Mouse (Mus musculus) layer of hippocampus, postnatal 14 days (tissue): ENCODE measurements around the gene Hivep1. TPM values are rescaled to one million over a fixed set of nuclear protein-coding genes. Genes with fewer than 3 reads are reported as not detected.

Source experiments
- DNase-seq, 2 experiments: peaks; one replicate each; pipeline ENCODE4 v3.0.0; 2021 to 2022; ENCODE audit warnings: low spot score in 2 of 2, mixed read lengths in 1 of 2
- long read RNA-seq, 2 experiments: library from polyadenylated mRNA; stranded (forward); transcript quantifications; one replicate each; pipeline ENCODE4 v2.0.0; 2021
- total RNA-seq, 2 experiments: library from RNA; stranded (reverse); gene quantifications; 2 replicates each; pipeline ENCODE4 v1.2.3; 2021

The Hivep1 gene
- total RNA-seq, result 10 to 100 TPM; 25.6 to 27.4 TPM
- long read RNA-seq, experiment 1, partial matches to known transcripts, result 2 of 3 reads
- long read RNA-seq, experiment 1, other reads (novel, unspliced or antisense), result 1 of 3 reads
- long read RNA-seq, experiment 2, partial matches to known transcripts, result 2 of 3 reads
- long read RNA-seq, experiment 2, other reads (novel, unspliced or antisense), result 1 of 3 reads

DNA sequence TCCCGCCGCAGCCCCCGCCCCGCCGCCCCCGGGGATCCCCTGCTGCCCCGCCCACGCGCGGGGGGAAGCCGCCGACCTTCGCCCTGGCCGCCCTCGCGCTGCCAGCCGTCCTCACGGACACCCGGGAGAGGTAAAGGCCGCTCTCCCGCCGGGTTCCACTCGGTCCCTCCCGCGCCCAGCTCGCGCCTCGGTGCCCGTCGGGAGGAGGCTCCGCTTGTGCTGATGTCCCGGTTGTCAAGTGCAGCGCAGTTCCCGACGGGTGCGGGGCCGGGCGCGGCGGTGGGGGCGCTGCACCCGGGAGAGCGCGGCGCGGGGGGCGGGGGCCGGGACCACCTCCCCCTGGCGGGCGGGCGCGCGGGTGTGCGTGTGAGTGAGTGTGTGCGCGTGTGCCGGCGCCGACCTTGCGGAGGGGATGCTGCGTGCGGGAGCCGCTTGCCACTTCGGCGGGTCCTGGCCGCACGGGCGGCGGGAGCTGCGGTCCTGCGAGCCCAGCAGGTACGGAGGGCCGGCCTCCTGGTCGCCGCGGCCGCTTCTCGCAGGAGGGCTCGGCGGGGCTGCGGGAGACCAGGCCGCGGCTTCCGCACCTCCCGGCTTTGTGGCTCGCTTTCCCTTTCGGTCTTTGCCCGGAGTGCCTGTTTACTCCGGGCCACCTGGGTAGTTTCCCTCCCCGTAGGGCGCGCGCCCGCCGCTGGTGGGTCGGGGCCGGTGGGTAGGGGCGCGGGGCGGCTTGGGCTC, at the start of gene Hivep1:
Gene Hivep1, plus strand, starts transcription at position 61 of the 735 bp plus-strand sequence.
- DNase-seq, result peak; percentile 53

GRCm38 (mm10) chr13:42015484-42016045, 36.3 kb upstream of the Hivep1 start:
- DNase-seq, result no peak

DNA sequence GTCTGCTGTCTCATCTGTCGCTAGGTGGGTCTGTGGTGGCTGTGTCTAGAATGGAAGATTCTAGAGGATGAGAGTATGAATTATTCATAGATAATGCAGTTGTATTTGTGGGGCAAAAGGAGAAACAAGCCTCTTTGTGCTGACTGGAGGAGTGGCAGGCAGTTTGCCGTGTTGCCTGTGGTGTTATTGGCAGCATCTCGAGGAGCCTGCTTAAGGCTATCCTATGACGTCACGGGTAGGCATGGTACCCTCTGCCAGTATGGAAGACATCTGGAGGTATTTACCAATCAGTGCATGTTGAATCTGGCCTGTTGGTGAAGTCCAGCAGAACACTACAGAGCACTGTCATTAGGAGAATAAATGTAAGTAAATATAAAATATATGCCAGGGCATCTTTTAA, 35.6 kb upstream of the Hivep1 start:
- no peak for DNase-seq

DNA sequence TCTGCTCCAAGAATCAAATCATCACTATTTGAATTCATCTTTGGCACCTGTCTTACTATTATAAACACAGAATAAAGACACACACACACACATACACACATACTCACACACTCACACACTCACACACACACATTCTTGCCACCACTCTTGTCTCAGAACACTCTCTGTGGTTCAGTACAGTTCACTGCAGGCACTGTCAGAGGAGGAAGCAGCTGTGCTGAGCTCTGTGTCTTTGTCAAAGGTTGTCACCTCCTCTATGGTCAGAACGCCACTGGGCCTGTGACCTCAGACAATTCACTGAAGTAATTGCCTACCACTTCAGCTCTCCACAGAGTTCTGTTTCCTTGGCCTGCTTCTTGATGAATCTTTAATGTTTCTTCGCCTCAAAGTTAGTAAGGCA, 33.5 kb upstream of the Hivep1 start:
- DNase-seq, result no peak

DNA sequence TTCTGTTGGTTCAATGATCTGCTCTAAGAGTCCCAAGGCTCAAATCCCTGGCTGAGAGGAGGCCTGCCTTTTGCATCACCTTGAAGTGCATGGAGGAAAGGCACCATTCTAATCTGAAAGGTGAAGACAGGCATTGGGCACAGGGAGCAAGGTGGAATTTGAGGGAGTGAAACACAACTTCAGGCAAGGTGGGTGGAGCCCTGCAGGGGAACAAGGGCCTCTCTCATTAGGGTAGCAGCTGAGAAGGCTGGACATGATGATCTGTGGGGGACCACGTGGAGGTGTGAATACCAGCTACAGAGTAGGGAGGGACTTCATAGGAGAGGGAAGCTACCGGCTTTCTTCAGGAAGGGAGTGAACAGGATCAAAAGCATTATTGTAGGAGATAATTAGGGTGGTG, 10.6 kb upstream of the Hivep1 start:
- DNase-seq, result no peak

DNA sequence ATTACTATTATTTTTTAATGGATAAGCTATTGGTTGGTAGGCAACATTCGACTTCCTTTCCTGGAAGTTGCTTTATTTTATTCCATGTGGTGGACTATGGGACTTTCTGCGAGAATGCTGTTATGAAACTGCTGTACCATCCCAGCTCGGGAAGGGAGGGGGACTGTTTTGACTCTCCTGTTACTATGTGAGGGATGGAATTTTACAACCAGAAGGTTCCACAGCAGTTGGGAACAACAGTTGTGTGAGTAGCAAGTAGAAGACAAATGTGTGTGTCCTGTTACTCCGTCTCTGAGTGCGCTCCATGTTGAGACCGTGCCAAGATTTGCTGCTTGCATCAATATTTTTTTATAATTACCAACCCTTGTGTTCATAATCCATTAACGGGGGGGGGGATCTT, 8.4 kb upstream of the Hivep1 start:
- DNase-seq, result peak in 1 of 2 experiments; percentile 11

DNA sequence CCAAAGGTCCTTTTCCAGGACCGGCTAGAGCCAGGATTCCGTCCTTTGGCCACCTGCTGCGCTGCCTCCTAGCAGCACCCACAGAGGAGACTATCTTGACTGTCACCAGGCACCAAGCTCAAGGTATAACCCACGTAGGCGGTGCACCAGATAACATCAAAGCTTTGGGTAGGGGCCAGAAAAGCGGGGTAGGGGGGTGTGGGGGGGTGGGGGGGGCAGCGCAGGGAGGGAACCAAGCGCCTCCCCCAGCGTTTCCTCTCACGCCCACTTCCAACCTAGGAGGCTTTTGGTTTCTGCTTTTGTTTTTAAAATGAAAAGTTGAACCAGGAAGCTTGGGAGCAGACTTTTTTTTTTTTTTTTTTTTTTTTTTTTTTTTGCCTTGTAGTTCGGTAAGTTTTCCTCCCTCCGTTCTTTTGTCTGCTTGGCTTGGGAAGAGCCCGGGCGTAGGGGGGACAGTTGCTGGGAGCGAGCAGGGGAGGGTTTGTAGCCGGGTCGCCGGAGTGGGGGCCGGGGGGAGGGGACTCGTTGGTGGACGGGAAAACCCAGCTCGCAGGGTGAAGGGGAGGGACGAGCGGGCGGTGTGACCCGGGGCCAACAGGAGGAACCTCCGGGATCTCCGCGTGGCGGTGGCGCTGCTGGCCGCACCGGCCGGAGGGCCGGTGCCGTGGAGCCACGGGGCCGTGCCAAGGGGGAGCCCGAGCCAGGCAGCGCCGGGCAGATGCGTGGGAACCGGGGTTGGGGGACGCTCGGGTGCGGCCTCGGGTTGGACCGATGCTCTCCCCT, 2.6 kb upstream of the Hivep1 start:
- DNase-seq, result peak; percentile 50 to 51

DNA sequence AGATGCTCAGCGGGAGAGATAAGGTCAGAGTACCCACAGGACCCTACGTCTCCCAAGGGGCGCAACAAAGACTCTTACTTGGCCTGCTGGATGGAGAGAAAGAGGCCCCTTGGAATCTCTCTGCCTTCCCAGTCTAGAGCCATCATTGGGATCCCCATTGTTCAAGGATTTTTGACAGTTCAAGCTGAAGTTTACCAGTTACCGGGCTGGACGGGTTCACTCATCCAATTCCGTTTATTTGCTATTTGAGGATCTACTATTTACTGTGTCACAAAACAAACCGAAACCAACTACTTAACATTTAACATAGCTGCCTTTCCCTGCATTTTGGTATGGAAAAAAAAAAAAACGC, 2.1 kb upstream of the Hivep1 start:
- no peak for DNase-seq

DNA sequence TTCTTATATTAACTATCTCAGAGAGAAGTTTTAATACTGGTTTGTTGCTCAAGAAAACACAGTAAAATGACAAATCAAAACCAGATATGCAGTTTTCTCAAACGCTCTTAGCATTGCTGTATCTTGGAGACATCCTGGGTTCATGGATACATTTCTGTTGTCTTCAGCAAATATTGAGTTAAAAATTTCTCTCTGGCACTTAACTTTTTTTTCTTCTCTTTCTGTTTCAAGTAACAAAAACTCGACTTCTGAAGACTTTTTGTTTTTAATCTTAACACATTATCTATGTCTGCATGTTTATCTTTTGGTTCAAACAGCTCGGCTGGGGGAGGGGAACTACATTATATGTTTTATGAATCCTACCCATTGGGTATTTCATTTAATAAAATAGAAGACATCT, 1.7 kb upstream of the Hivep1 start:
- DNase-seq, result peak in 1 of 2 experiments; percentile 5

GRCm38 (mm10) chr13:42050880-42051201, 980 bp upstream of the Hivep1 start:
- no peak for DNase-seq

DNA sequence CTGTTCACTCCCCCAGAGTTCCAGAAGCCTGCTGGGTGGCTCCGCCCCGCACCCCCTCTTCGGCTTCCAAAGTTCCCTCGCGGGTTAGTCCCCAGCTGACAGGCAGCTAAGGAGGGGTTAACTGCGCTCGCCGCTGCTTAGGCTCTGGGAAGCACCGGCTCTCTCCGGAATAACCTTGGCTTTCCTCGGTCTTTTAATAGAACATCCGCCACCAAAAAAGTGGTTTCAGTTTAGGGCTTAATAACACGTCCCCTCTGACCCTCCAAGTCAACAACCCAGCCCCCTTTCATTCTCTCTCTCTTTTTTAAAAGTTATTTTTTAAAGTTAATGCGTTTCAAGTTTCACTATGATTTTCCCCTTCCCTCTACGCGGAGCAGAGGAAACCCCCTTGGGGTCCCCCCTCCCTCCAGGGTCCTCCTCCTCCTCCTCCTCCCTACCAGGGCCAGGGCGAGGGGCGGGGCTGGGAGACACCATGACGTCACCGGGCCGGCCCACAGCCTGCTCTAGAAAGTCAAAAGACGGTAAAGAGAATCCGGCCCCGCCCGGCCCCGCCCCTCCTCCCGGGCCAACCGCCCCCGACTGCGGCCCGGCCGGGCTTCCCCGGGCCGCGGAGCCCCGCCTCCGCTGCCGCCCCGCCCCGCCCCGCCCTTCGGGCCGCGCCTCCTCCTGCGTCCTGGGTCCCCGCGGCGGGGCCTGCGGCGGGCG, 467 bp upstream of the Hivep1 start:
- peak; percentile 87 to 95 for DNase-seq

DNA sequence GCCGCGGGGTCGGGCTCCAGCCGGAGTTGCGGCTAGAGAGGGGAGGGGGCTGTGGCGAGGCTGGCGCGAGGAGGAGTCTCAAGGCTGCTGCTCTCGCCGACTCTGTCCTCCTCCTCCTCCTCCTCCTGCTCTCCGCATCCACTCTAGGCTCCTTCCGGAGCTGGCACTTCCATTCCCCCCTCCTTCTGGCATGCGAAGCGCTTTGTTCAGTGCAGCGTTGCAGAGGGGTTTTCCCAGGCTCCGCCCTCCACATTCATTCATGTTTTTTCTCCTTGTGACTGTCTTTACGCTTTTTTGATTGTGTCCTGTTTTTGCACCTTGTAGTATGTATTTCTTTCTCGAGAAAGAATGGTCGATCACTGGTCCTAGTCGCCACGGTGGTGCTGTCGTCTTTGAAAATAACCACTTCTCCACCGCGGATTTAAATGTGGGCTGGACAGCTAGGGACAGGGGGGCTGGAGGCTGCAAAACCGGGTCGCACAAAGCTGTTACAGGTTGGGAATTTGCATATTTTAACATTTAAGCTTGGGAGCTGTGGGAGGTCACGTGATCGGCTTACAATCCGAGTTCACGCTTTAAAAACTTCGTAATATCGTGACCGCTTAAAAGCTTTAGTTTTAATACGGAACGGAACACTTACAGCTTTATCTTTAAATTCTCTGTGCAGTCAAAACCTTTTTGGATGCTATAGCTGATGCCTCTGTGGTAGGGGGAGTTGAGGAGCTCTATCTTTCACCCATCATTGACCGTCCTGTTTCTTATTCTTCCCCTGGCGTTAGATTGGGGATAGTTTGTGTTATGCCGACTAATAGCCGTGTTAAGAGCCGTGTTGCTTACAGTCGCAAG, 1.1 kb downstream of the Hivep1 start:
- peak; percentile 63 to 74 for DNase-seq

GRCm38 (mm10) chr13:42053656-42054055, 1.8 kb downstream of the Hivep1 start:
- DNase-seq, result no peak

- no peak for DNase-seq
These were observed 2.3 kb downstream of the Hivep1 start for GRCm38 (mm10) chr13:42054138-42054537.

GRCm38 (mm10) chr13:42056712-42057332, 5.0 kb downstream of the Hivep1 start:
- DNase-seq, result no peak

- no peak for DNase-seq
These were observed 9.2 kb downstream of the Hivep1 start for GRCm38 (mm10) chr13:42060846-42061630.

DNA sequence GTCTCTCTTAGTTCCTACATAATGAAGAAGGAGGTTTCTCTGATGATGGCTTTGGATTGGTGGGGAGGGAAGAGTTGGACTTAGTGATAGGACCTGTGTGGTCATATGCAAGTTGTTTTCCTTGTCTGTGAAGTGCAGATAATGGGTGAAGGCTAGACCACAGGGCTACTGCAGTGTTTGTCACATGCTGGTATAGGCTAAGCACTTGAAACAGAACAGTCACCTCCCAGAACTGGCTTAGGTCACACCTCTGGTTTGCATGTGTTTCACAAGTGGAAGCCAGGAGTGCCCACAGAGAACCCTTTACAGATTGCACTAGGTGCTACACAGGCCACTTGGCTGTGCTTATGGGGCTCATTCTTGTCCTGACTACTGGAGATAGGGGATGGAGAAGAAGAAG, 12.4 kb downstream of the Hivep1 start:
- DNase-seq, result no peak

DNA sequence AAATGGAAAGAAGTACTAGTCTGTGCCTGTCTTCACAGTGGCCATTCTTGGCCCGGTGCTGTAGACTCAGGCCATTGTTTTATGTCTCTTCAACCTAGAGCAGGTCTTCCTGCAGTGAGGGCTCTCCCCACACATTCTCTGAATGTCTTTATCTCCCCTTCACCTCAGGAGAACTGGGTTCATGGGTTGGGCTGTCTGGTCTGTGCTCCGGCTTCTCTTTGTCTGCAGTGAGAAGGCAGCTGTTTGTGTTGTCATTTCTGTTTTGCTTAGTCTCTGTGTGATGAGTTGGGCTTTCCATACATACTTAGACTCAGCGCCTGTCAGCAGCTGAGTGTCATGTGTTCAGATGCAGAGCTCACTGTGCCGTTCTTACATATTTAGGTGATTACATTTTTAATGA, 18.4 kb downstream of the Hivep1 start:
- DNase-seq, result no peak

DNA sequence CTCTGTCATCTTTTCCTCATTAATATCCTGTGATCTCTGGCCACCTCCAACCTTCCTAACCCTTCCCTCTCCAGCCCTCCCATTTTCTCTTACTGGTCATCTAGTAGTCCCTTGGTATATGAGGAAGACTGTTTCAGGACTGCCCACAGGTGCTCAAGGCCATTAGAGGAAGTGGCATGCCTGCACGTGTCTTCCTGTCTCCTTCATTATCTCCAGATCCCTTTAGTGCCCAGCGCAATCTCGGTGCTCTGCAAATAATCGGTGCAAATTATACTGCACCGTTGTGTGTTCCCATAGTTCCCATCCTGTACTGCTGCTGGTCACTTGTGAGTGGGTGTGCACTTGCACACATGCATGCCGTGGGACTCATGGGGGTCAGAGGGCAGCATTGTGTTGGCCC, 19.2 kb downstream of the Hivep1 start:
- DNase-seq, result no peak
